Mouse (Mus musculus) brain, embryonic 14.5 days (tissue): ENCODE measurements around the gene Emp2.
"Not testable (repeated sequence)": the region's sequence is repeated elsewhere in the genome, so short reads cannot be mapped to it uniquely, and the experiment has no call there.

Source experiments
- CTCF ChIP-seq: fragments of 200-500 bp; IDR thresholded peaks from 2 replicates; pipeline ENCODE4 v1.5.1; 2012; ENCODE audit warnings: inconsistent platforms, mild to moderate bottlenecking, moderate library complexity, borderline replicate concordance; ENCODE audit not compliant: insufficient read depth, insufficient read length; ENCODE audit errors: extremely low read depth
- POLR2A ChIP-seq: fragments of 200-500 bp; IDR thresholded peaks from 2 replicates; pipeline ENCODE4 v1.6.1; 2012; ENCODE audit warnings: mild to moderate bottlenecking, inconsistent platforms, borderline replicate concordance; ENCODE audit not compliant: poor library complexity, insufficient read depth, insufficient read length, severe bottlenecking; ENCODE audit errors: extremely low read depth

GRCm38 (mm10) chr16:10276778-10277177, 37.0 kb downstream of the Emp2 start:
- not testable (repeated sequence) for TF ChIP-seq CTCF, POLR2A
